Mouse (Mus musculus): ENCODE results near the gene Slc45a2. TPM values are rescaled to one million over a fixed set of nuclear protein-coding genes. Genes with fewer than 3 reads are reported as not detected.
A peak's percentile ranks its signal among the peaks of the same experiment; 100 is the strongest.

The Slc45a2 gene
- polyA plus RNA-seq, 1 experiment from 2014 or later = not detected

DNA sequence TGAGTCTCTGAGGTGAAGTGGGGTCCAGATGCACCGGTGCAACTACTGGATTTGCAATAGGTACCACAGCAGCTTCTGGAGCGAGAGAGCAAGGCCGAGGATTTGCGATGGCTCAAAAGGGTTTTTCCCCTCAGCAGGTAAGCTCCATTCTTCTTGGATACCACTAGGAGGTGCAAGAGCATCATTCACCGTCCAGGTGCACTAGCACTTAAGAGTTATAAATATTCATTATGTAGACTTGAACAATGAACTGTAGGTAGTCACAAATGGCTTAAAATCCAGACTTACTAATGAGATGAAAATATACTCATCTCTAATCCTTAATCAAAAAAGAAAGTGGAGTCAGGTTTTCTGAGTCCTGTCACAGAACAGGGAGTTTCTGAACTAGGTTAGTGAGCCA, 8.2 kb downstream of the Slc45a2 start:
- Histone ChIP-seq H3K9me3 (no peaks in the 10 kb centered on the region), H3K27ac (no peak overlapping the region), H3K9ac (no peak overlapping the region), H3K27me3 (no peaks in the 10 kb centered on the region), H3K36me3 (no peaks in the 10 kb centered on the region), H3K4me3 (no peak overlapping the region), H3K4me2 (no peak overlapping the region), H3K4me1 (no peaks in the 10 kb centered on the region)
- ATAC-seq (ENCODE audit: borderline replicate concordance, extremely low read depth, low FRiP score, low TSS enrichment) = no peak
- WGBS = 24% methylated on average over 5 of the region's 5 CpGs

GRCm38 (mm10) chr15:11010976-11011548, 10.5 kb downstream of the Slc45a2 start:
- no peaks in the 10 kb centered on the region for H3K4me1 ChIP-seq
- ATAC-seq (ENCODE audit: borderline replicate concordance, extremely low read depth, low FRiP score, low TSS enrichment) = no peak
- H3K9me3 ChIP-seq = no peaks in the 10 kb centered on the region
- no peak overlapping the region for H3K27ac ChIP-seq
- no peak overlapping the region for H3K4me3 ChIP-seq
- H3K27me3 ChIP-seq = no peaks in the 10 kb centered on the region
- no peak overlapping the region for H3K9ac ChIP-seq
- H3K36me3 ChIP-seq = no peaks in the 10 kb centered on the region
- 68% methylated on average over 11 of the region's 11 CpGs for WGBS
- no peak overlapping the region for H3K4me2 ChIP-seq

- Histone ChIP-seq H3K9ac (no peak overlapping the region), H3K9me3 (no peaks in the 10 kb centered on the region), H3K27ac (no peak overlapping the region), H3K27me3 (no peaks in the 10 kb centered on the region), H3K4me1 (no peaks in the 10 kb centered on the region), H3K4me3 (no peak overlapping the region), H3K4me2 (no peak overlapping the region), H3K36me3 (no peaks in the 10 kb centered on the region)
- ATAC-seq (ENCODE audit: borderline replicate concordance, extremely low read depth, low FRiP score, low TSS enrichment) = no peak
- WGBS = 63% methylated on average over 2 of the region's 2 CpGs
Measured at GRCm38 (mm10) chr15:11014931-11015330, 14.4 kb downstream of the Slc45a2 start.

DNA sequence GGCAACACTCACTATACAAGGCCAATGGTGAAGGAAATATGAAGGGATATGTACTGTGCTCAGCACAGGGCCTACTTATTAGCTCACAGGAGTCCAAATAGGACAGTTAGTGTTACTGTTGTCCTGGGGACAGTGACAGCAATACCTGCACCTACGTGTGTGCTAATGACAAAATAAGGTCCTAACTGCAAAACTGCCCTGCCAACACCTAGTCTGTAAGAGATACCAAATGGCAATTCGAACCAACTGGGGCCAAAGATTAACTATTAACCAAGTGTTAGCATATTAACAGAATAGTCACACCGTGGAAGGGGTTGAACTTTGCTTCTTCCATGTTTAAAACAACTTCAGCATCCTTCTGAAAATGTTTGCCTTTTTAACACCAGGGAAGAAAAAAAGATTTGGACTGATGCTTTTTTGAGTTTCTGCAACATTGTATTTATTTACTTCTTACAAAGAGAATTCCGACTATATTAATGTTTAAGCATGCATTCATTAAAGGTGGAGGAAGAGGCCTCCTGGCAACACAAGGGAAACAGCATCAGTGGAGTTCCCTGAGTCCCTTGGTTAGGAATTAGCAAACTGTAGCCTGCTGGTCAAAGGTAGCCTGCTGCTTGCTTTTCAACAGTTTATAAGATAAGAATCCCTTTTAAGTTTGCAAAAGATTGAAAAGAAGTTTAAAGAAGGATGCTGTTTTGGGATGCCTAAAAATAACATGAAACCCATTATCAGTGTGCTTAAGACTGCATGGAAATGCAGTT, 26.5 kb downstream of the Slc45a2 start:
- Histone ChIP-seq H3K4me2 (no peak overlapping the region), H3K9me3 (no peaks in the 10 kb centered on the region), H3K4me3 (no peak overlapping the region), H3K27ac (no peak overlapping the region), H3K4me1 (no peaks in the 10 kb centered on the region), H3K9ac (no peak overlapping the region), H3K27me3 (no peaks in the 10 kb centered on the region), H3K36me3 (no peaks in the 10 kb centered on the region)
- WGBS = 41% methylated on average over 4 of the region's 4 CpGs
- ATAC-seq (ENCODE audit: borderline replicate concordance, extremely low read depth, low FRiP score, low TSS enrichment) = no peak

DNA sequence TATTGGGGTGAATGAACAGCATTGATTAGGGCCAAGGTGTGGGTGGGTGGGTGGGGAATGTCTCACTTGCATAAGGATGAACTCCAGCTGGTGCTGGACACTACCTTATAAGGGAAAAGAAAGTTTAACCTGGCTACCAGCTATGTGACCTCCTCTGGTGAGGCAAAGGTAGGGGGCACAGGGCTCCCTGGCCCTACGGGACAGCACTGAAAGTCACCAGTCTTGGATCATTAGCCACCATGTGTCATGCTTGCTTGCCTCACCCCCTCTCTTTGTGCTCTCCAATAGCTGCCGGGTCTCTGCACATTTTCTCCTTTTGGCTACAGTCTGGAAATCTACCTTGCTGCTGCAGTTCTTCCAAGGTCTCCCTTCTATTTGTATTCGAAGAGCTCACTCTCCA, 29.7 kb downstream of the Slc45a2 start:
- no peak overlapping the region for H3K27ac ChIP-seq
- H3K4me2 ChIP-seq = no peak overlapping the region
- peaks cover 22% of the 10 kb centered on the region for H3K27me3 ChIP-seq
- 81% methylated on average over 3 of the region's 3 CpGs for WGBS
- H3K9me3 ChIP-seq = no peaks in the 10 kb centered on the region
- H3K36me3 ChIP-seq = no peaks in the 10 kb centered on the region
- H3K4me3 ChIP-seq = no peak overlapping the region
- H3K4me1 ChIP-seq = no peaks in the 10 kb centered on the region
- ATAC-seq (ENCODE audit: borderline replicate concordance, extremely low read depth, low FRiP score, low TSS enrichment) = no peak
- H3K9ac ChIP-seq = no peak overlapping the region

DNA sequence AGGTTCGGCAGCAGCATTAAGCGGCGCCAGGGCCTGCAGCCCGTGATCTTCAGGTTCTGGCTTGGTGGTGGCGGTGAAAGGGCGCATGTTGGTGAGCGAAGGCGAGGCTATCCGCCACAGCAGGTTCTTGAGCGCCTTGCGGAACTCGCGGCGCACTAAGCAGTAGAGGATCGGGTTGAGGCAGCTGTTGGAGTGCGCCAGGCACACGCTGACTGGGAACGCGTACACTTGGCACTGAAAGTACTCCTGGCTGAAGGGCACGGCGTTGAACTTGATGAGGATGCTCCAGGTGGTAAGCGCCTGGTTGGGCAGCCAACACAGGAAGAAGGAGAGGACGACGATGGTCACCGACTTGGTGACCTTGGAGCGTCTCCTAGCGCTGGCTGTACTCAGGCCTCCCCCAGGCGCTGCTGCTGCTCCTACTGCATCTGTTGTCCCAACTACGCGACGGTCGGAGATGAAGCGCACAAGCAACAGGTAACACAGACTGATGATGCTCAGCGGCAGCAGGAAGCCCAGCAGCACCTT, 35.5 kb downstream of the Slc45a2 start:
- Histone ChIP-seq H3K4me3 (peak overlapping the region; percentile 38), H3K27ac (no peak overlapping the region), H3K9me3 (no peaks in the 10 kb centered on the region), H3K9ac (no peak overlapping the region), H3K27me3 (peaks cover 54% of the 10 kb centered on the region), H3K4me1 (peaks cover 17% of the 10 kb centered on the region), H3K4me2 (peak overlapping the region; percentile 64), H3K36me3 (no peaks in the 10 kb centered on the region)
- WGBS = 6% methylated on average over 34 of the region's 34 CpGs
- ATAC-seq (ENCODE audit: borderline replicate concordance, extremely low read depth, low FRiP score, low TSS enrichment) = no peak

DNA sequence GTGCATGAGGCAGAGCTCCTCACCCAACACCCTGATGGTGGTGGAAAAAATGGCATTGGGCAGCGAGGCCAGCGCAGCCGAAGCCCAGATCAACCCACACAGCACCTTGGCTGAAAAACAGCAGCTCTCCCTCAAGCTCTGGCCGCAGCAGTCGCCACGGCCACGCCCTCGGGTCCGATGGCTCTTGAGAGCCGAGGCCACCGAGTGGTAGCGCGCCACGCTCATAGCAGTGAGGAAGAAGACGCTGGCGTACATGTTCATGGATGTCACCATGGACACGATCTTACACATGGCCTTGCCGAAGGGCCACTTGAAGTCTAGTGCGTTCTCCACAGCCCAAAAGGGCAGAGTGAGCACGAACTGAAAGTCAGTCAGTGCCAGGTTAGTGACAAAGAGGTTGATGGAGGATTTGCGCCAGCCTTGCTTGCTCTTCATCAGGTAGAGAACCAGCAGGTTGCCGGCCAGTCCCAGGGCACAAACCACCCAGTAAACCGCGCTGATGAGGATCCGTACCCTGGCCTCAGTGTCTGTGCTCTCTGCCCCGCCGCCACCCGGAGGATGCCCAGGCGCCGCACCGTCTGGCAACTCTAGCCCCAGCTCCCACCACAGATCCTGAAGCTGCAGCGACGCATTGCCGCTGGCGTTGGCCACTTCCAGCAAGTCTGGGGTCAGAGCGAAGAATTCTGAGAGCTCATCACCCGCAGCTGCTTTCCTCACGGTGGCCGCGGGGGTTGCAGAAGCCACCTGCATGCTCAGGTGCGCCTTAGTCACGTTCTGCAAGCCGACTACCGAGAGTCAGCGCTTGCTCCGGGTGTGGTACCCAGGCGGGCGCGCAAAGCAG, 36.2 kb downstream of the Slc45a2 start:
- Histone ChIP-seq H3K4me3 (peak overlapping the region; percentile 38), H3K4me2 (peak overlapping the region; percentile 64), H3K4me1 (peaks cover 17% of the 10 kb centered on the region), H3K9me3 (no peaks in the 10 kb centered on the region), H3K27me3 (peaks cover 54% of the 10 kb centered on the region), H3K9ac (no peak overlapping the region), H3K36me3 (no peaks in the 10 kb centered on the region), H3K27ac (no peak overlapping the region)
- no peak for ATAC-seq (ENCODE audit: borderline replicate concordance, extremely low read depth, low FRiP score, low TSS enrichment)
- 2% methylated on average over 49 of the region's 49 CpGs for WGBS

- H3K9me3 ChIP-seq = no peaks in the 10 kb centered on the region
- H3K9ac ChIP-seq = no peak overlapping the region
- H3K27me3 ChIP-seq = peaks cover 54% of the 10 kb centered on the region
- no peak overlapping the region for H3K27ac ChIP-seq
- H3K36me3 ChIP-seq = no peaks in the 10 kb centered on the region
- H3K4me3 ChIP-seq = 0 out of 2 replicates have a peak overlapping the region, but pooled peaks have one; percentile 38
- peaks cover 17% of the 10 kb centered on the region for H3K4me1 ChIP-seq
- H3K4me2 ChIP-seq = peak overlapping the region; percentile 64
- 6% methylated on average over 8 of the region's 8 CpGs for WGBS
- no peak for ATAC-seq (ENCODE audit: borderline replicate concordance, extremely low read depth, low FRiP score, low TSS enrichment)
Measured at GRCm38 (mm10) chr15:11037376-11037695, 36.8 kb downstream of the Slc45a2 start.

- Histone ChIP-seq H3K9me3 (no peaks in the 10 kb centered on the region), H3K27ac (no peak within 1 kb of the TSS), H3K27me3 (peaks cover 54% of the 10 kb centered on the region), H3K4me1 (peaks cover 17% of the 10 kb centered on the region), H3K4me2 (peak within 1 kb of the TSS; percentile 64), H3K4me3 (peak within 1 kb of the TSS; percentile 38), H3K9ac (no peak within 1 kb of the TSS), H3K36me3 (no peaks in the 10 kb centered on the region)
- WGBS = 3% methylated on average over 16 of the region's 16 CpGs
- ATAC-seq (ENCODE audit: borderline replicate concordance, extremely low read depth, low FRiP score, low TSS enrichment) = no peak
Measured at GRCm38 (mm10) chr15:11037711-11038110, 37.2 kb downstream of the Slc45a2 start, which contains the start of gene Rxfp3. Gene Rxfp3, minus strand, starts transcription at chr15:11037991.

DNA sequence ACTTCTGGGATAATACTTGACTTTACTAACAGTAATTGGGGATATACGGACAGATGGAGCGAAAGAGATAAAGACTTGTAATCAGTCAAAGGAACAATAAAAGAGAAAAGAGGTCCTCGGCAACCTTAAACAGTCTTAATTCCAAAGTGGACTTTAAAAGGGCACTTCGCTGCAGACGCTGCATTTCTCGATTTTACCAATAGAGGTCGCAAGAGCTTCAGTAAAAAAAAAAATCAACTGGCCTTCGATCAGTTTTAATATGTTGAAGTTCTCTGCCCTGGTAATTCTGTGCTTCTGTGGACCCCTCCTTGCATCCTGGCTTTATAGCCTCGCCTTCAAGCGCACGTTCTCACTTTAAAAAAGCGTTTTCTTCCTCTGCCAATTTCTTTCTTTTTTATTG, 38.0 kb downstream of the Slc45a2 start:
- no peak overlapping the region for H3K4me2 ChIP-seq
- no peak for ATAC-seq (ENCODE audit: borderline replicate concordance, extremely low read depth, low FRiP score, low TSS enrichment)
- no peak overlapping the region for H3K9ac ChIP-seq
- H3K36me3 ChIP-seq = no peaks in the 10 kb centered on the region
- H3K4me1 ChIP-seq = peaks cover 17% of the 10 kb centered on the region
- peaks cover 49% of the 10 kb centered on the region for H3K27me3 ChIP-seq
- H3K27ac ChIP-seq = no peak overlapping the region
- no peak overlapping the region for H3K4me3 ChIP-seq
- WGBS = under 1% methylated on average over 12 of the region's 12 CpGs
- no peaks in the 10 kb centered on the region for H3K9me3 ChIP-seq

- 24% methylated on average over 5 of the region's 5 CpGs for WGBS
Measured at GRCm38 (mm10) chr15:11040067-11040466, 39.5 kb downstream of the Slc45a2 start.

GRCm38 (mm10) chr15:11041229-11041628, 40.7 kb downstream of the Slc45a2 start:
- H3K27me3 ChIP-seq = peaks cover 22% of the 10 kb centered on the region
- H3K4me3 ChIP-seq = no peak overlapping the region
- no peak for ATAC-seq (ENCODE audit: borderline replicate concordance, extremely low read depth, low FRiP score, low TSS enrichment)
- H3K4me2 ChIP-seq = no peak overlapping the region
- WGBS = 53% methylated on average over 2 of the region's 2 CpGs
- no peaks in the 10 kb centered on the region for H3K9me3 ChIP-seq
- H3K9ac ChIP-seq = no peak overlapping the region
- peaks cover 10% of the 10 kb centered on the region for H3K4me1 ChIP-seq
- no peaks in the 10 kb centered on the region for H3K36me3 ChIP-seq
- H3K27ac ChIP-seq = no peak overlapping the region

More at GRCm38 (mm10) chr15:11040067-11040466, 39.5 kb downstream of the Slc45a2 start:
- ATAC-seq (ENCODE audit: borderline replicate concordance, extremely low read depth, low FRiP score, low TSS enrichment) = no peak
- Histone ChIP-seq H3K27ac (no peak overlapping the region), H3K36me3 (no peaks in the 10 kb centered on the region), H3K4me1 (peaks cover 17% of the 10 kb centered on the region), H3K9me3 (no peaks in the 10 kb centered on the region), H3K27me3 (peaks cover 34% of the 10 kb centered on the region), H3K4me3 (no peak overlapping the region), H3K4me2 (no peak overlapping the region), H3K9ac (no peak overlapping the region)
